Mouse (Mus musculus) olfactory bulb, adult 2 months (tissue): ENCODE measurements around the gene Dlgap1.

Experiments used
- CTCF ChIP-seq: fragments of 200-500 bp; IDR thresholded peaks from 2 replicates; pipeline ENCODE4 v1.5.1; 2012; ENCODE audit warnings: low read depth, mild to moderate bottlenecking, low read length, moderate library complexity; ENCODE audit not compliant: insufficient read depth
- POLR2A ChIP-seq: fragments of 200-500 bp; IDR thresholded peaks from 2 replicates; pipeline ENCODE4 v1.6.1; 2012; ENCODE audit warnings: mild to moderate bottlenecking, low read depth, low read length, moderate library complexity; ENCODE audit not compliant: insufficient read depth

DNA sequence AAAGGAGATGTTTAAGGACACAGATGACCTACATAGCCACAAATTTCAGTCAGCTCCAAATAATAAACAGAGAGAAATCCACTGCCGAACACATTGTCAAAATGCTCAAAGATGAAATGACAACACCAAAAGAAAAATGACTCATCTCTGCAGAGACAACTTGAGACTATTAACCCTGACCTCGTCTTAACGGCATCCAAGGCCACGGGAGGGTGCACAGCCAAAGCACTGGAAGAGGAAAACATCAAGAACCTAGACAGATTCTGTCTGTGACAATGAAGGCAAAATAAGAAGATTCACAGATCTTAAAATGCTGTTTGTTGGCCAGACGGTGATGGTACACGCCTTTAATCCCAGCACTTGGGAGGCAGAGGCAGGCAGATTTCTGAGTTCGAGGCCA lies 370.9 kb downstream of the Dlgap1 start:
- no peak for TF ChIP-seq CTCF
- TF ChIP-seq POLR2A, result no peak
